Mouse (Mus musculus): Measurements from ENCODE around the gene Arsg.

The Arsg gene

GRCm38 (mm10) chr11:109494890-109495770, 22.0 kb downstream of the Arsg start:
- no peak for DNase-seq (ENCODE audit: low spot score in 2 of 2)

DNA sequence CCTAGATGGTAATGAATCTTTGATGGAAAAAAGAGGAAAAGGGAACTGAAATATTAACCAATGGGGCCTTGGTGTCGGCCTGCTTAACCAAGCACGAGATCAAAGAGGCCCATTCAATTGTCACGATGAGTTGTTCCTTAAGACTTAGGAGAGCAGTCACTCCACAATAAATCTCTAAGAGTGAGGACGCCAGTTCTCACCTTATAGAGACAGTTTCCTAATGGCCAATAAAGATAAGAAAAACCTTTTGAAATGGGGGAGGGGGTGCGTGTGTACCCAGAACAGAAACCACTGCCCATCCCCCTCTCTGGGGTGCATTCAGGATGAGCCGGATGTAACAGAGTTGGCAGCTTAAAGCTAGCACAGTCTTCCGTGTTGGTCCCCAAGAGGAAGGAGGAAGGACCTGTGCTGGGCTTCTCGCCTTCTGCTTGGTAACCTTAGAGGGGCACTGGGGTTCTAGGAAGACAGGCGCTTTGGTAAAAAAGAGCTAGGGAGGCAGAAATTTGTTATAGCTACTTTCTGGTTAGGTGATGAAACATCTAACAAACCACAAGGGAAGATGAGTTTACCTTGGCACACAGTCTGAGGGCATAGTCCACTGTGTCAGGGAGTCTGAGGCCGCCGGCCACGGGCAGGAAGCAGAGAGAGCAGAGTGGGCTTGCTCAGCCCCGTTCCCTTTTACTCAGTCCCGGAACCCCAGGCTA, 22.7 kb downstream of the Arsg start:
- peak in 1 of 2 experiments; percentile 19 for DNase-seq (ENCODE audit: low spot score in 2 of 2)

GRCm38 (mm10) chr11:109496475-109496993, 23.4 kb downstream of the Arsg start:
- DNase-seq (ENCODE audit: low spot score in 2 of 2), result no peak

DNA sequence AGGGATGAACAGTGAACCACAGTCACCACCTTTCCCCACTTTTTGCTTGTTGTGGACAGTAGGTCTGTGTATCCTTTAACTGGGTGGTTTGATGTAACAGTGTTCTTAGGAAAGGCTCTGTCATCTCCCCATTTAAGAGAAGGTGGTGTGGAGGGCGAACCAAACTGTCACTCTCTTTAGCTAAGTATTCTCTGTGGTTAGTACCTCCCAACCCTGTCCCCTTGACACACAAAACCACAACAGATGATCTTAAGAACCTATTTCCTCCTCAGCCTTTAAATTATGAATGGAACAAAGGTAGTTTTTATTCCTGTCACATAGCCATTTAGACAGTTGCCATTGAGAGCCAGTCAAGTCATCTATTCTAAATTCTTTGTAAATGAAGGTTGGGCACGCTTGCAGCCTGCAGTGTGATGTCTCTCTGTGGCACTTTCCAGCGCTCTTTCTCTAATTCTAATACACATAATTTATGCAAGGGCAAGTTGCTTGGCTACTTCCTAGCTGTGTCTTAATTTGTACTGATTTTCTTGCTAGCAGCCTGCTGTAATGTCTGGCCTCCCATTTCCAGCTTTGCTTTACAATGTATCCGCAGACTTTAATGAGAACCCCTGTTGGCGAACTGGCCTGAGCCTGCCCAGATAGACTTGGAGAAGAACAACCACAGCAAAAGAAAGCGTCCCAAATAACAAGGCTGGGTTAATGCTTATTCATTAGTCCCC, 24.0 kb downstream of the Arsg start:
- no peak for DNase-seq (ENCODE audit: low spot score in 2 of 2)

GRCm38 (mm10) chr11:109497990-109498389, 24.8 kb downstream of the Arsg start:
- no peak for DNase-seq (ENCODE audit: low spot score in 2 of 2)

GRCm38 (mm10) chr11:109500206-109500605, 27.0 kb downstream of the Arsg start:
- DNase-seq (ENCODE audit: low spot score in 2 of 2), result no peak

GRCm38 (mm10) chr11:109504977-109505376, 31.8 kb downstream of the Arsg start:
- DNase-seq (ENCODE audit: low spot score in 2 of 2), result peak; percentile 14 to 31

GRCm38 (mm10) chr11:109505823-109506222, 32.6 kb downstream of the Arsg start:
- no peak for DNase-seq (ENCODE audit: low spot score in 2 of 2)

- no peak for DNase-seq (ENCODE audit: low spot score in 2 of 2)
Measured at GRCm38 (mm10) chr11:109507068-109507467, 33.9 kb downstream of the Arsg start.

GRCm38 (mm10) chr11:109512995-109513675, 40.0 kb downstream of the Arsg start:
- DNase-seq (ENCODE audit: low spot score in 2 of 2), result no peak

DNA sequence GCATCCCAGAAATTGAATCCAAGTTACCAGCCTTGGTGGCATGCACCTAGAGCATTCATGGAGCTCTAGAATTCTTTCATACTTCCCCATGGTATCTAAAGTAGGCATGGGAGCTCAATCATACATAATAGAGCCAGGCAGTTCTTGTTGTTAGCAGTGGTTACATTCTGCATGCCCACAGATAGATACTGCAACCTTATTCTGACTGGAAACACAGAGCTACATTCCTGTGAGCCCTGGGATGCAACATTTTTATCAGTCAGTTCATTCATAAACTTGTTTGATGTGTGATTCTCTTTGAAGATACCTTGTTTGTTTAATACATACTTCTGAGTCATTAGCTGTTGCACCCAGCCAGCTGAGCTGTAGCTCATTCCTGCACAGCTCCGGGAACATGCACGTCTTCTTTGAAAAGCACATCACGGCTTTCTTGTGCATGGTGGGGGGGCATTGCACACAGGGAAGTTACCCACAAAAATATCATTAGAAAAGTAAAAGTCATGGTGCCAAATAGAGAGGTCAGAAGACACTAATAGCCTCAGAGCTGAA, 41.0 kb downstream of the Arsg start:
- no peak for DNase-seq (ENCODE audit: low spot score in 2 of 2)

GRCm38 (mm10) chr11:109517330-109517729, 44.2 kb downstream of the Arsg start:
- DNase-seq (ENCODE audit: low spot score in 2 of 2), result no peak

DNA sequence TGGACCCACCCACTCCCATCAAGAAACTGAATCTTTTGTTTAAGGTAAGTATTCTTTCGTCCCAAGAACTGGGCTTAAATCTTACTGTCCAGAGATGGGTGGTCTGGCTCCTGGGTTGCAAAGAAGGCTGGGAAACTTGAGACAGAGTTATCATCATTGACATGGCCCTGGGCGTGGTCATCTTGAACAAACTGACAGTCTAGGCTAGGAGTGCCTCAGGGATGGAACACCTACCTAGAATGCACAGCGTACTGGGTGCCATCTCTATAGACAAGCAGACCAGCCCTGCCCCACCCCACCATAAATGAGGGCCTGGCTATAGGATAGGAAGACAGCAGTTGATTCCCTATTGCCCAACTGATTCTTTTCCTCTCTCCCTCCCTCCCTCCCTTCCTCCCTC, 44.6 kb downstream of the Arsg start:
- DNase-seq (ENCODE audit: low spot score in 2 of 2), result no peak

- no peak for DNase-seq (ENCODE audit: low spot score in 2 of 2)
Measured at GRCm38 (mm10) chr11:109520958-109521357, 47.8 kb downstream of the Arsg start.

DNA sequence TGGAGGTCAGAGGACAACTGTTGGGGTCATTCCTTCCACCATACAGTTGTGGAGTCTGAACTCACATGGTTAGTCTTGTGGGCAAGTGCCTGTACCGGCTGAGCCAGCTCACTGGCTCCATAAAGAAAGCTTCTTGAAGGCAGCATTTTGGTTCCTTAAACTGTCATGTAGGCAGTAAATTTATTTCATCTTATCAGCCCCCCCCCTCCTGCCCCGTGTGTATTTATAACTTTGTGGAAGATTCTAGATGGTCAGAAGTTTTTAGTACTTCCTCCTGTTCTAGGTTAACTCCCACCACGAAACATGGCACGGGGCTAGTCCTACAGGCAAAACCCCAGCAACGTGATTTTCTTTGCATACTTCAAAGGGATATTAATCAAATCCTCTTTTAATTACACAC, 51.7 kb downstream of the Arsg start:
- no peak for DNase-seq (ENCODE audit: low spot score in 2 of 2)

- DNase-seq (ENCODE audit: low spot score in 2 of 2), result no peak
Measured at GRCm38 (mm10) chr11:109525571-109525970, 52.4 kb downstream of the Arsg start.

GRCm38 (mm10) chr11:109530030-109530429, 56.9 kb downstream of the Arsg start:
- no peak for DNase-seq (ENCODE audit: low spot score in 2 of 2)

- no peak for DNase-seq (ENCODE audit: low spot score in 2 of 2)
Measured at GRCm38 (mm10) chr11:109535966-109536365, 62.8 kb downstream of the Arsg start.

GRCm38 (mm10) chr11:109536939-109537338, 63.8 kb downstream of the Arsg start:
- no peak for DNase-seq (ENCODE audit: low spot score in 2 of 2)

- no peak for DNase-seq (ENCODE audit: low spot score in 2 of 2)
Measured at GRCm38 (mm10) chr11:109539290-109539689, 66.1 kb downstream of the Arsg start.

GRCm38 (mm10) chr11:109543466-109543865, 70.3 kb downstream of the Arsg start:
- no peak for DNase-seq (ENCODE audit: low spot score in 2 of 2)

Measured in right cerebral cortex, adult 2 months (tissue).